Mouse (Mus musculus): Measurements from ENCODE around the gene Specc1.
A peak's percentile ranks its signal among the peaks of the same experiment; 100 is the strongest.

Specc1 gene

GRCm38 (mm10) chr11:62187074-62187473 is 230.5 kb downstream of the Specc1 start:
- DNase-seq, result no peak

GRCm38 (mm10) chr11:62192050-62192449 is 235.5 kb downstream of the Specc1 start:
- peak; percentile 62 for DNase-seq

- DNase-seq, result no peak
Observed at GRCm38 (mm10) chr11:62193116-62193515, 236.6 kb downstream of the Specc1 start.

GRCm38 (mm10) chr11:62194217-62194616 is 237.7 kb downstream of the Specc1 start:
- DNase-seq, result no peak

GRCm38 (mm10) chr11:62200901-62201512 is 244.4 kb downstream of the Specc1 start:
- DNase-seq, result no peak

GRCm38 (mm10) chr11:62202645-62203044 is 246.1 kb downstream of the Specc1 start:
- DNase-seq, result no peak

GRCm38 (mm10) chr11:62209111-62209510 is 252.5 kb downstream of the Specc1 start:
- DNase-seq, result no peak

- no peak for DNase-seq
Observed at GRCm38 (mm10) chr11:62209891-62210290, 253.3 kb downstream of the Specc1 start.

GRCm38 (mm10) chr11:62213384-62213989 is 256.9 kb downstream of the Specc1 start:
- DNase-seq, result no peak

GRCm38 (mm10) chr11:62215107-62215506 is 258.5 kb downstream of the Specc1 start:
- DNase-seq, result no peak

GRCm38 (mm10) chr11:62217751-62218150 is 261.2 kb downstream of the Specc1 start:
- DNase-seq, result no peak

- DNase-seq, result peak; percentile 30
Observed at GRCm38 (mm10) chr11:62220756-62221510, 264.4 kb downstream of the Specc1 start.

GRCm38 (mm10) chr11:62223416-62223815 is 266.9 kb downstream of the Specc1 start:
- DNase-seq, result no peak

- DNase-seq, result no peak
Observed at GRCm38 (mm10) chr11:62223962-62224361, 267.4 kb downstream of the Specc1 start.

GRCm38 (mm10) chr11:62224797-62225196 is 268.2 kb downstream of the Specc1 start:
- DNase-seq, result no peak

- DNase-seq, result no peak
Observed at GRCm38 (mm10) chr11:62240631-62241261, 284.2 kb downstream of the Specc1 start.

- DNase-seq, result no peak
Observed at GRCm38 (mm10) chr11:62243871-62244270, 287.3 kb downstream of the Specc1 start.

- no peak for DNase-seq
Observed at GRCm38 (mm10) chr11:62244471-62244870, 287.9 kb downstream of the Specc1 start.

GRCm38 (mm10) chr11:62247759-62248400 is 291.3 kb downstream of the Specc1 start:
- DNase-seq, result no peak

- no peak for DNase-seq
Observed at GRCm38 (mm10) chr11:62248401-62249244, 292.1 kb downstream of the Specc1 start, which contains the start of gene Adora2b. Gene Adora2b (plus strand): TSS chr11:62248984.

- DNase-seq, result no peak
Observed at GRCm38 (mm10) chr11:62249266-62250037, 292.9 kb downstream of the Specc1 start.

Data from layer of hippocampus, adult 9-11 months (tissue).